Mouse (Mus musculus) frontal cortex, postnatal 10 days (tissue): ENCODE results near the gene Pcnp.
A peak's percentile ranks its signal among the peaks of the same experiment; 100 is the strongest.
"Not testable (repeated sequence)": the region's sequence is repeated elsewhere in the genome, so short reads cannot be mapped to it uniquely, and the experiment has no call there.

Experiments used
- DNase-seq, 2 experiments: peaks; one replicate each; pipeline ENCODE4 v3.0.0; 2022; ENCODE audit warnings: low spot score in 2 of 2, mixed read lengths in 1 of 2

The Pcnp gene

GRCm38 (mm10) chr16:55967221-55967620 is 62.3 kb downstream of the Pcnp start:
- no peak for DNase-seq

- peak; percentile 93 to 94 for DNase-seq
These were observed 63.2 kb downstream of the Pcnp start, which contains the start of gene Rpl24 for GRCm38 (mm10) chr16:55966212-55966871. Gene Rpl24 (plus strand): TSS chr16:55966275.

GRCm38 (mm10) chr16:55964126-55964949 is 65.2 kb downstream of the Pcnp start:
- DNase-seq: no peak

GRCm38 (mm10) chr16:55963068-55963467 is 66.5 kb downstream of the Pcnp start:
- not testable (repeated sequence) for DNase-seq
